Mouse (Mus musculus): Measurements from ENCODE around the gene Os9.
A peak's percentile ranks its signal among the peaks of the same experiment; 100 is the strongest.
"Not testable (repeated sequence)": the region's sequence is repeated elsewhere in the genome, so short reads cannot be mapped to it uniquely, and the experiment has no call there.

Gene Os9

DNA sequence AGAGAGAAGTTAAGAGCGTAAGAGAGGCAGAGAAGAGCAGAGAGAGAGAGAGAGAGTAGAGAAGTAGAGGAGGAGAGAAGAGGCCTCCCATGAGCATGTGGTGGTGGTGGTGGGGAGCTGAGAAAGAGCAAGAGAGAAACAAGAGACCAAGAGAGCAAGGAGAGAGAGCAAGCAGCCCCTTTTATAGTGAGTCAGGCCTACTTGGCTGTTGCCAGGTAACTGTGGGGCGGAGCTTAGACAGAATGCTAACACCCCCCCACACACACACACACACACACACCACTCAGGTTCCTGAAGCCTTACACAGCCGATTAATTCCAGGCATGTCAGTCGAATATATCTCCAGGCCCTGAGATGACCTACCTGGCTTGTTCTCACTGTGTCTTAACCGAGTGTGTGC, 24.4 kb upstream of the Os9 start:
- no peak for DNase-seq (ENCODE audit: low spot score in 2 of 2)

DNA sequence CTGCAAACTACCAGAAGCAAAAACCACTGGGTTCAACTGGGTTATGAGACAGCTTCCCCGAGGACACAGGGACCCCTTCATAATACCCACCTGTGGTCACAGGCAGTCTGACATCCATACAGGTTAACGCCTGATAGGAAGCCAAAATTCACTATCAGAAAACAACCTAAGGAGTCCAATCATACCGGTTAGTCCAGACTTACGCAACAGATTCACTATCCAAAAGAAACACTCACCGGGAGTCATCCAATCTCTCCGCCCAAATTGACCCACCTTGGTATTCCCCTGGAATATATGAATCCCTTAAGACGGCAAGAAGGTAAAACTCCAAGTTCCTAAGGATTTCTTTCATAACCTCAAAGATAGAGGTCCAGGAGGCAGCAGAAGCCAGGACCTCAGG, 23.6 kb upstream of the Os9 start:
- no peak for DNase-seq (ENCODE audit: low spot score in 2 of 2)

DNA sequence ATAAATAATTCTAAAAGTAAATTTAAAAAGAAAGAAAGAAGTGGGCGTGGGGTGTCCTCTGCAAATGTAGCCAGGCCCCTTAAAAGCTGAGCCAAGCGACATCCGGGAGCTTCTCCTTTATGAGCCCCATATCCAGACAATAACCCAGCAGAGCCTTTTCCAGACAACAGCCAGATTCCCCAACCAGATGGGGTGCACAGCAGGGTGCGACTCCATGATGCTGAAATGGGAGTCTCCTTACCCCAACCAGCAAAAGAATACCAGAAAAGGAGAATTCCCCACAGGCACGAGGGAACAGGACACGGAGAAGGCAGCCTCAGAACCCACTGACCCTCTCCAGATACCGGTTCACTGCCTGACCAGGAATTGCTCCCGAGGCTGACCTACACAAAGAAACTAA, 22.3 kb upstream of the Os9 start:
- no peak for DNase-seq (ENCODE audit: low spot score in 2 of 2)

DNA sequence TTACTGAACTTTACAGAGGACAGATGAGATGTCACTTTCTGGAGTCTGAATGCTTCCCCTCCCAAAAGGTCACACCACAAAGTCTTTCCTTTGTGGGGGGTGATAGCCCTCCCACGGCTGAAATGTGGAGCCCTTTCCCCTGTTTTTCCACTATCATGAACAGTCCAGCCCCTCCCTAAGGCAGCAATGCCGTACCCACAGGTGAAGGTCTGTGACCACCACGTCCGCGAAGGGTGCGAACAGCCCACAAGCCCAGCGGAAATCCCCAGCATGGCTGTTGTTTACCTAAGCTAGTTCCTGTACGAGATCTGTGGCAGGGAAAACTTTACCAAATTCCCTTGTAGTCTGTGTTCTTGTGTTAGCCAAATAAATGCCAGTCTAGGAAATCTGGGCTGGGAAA, 20.6 kb upstream of the Os9 start:
- DNase-seq (ENCODE audit: low spot score in 2 of 2), result no peak

DNA sequence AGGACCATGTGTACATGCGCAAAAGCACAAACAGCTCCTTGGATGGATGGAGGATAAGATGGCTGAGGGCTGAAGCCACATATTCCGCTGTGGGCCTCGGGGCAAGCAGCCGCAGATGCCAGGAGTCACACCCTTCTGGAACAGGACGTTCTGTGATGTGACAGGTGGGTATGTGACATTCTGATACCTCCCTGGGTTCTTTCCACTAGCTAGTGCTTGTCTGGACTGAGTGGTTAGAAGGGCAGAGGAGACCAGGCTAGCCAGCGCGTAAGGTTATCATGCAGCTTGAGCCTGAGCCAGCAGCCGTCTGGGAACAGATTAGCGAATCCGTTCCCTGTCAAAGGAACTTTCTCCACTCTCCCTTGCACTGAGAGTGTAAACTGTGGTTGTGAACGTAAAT, 20.0 kb upstream of the Os9 start:
- no peak for DNase-seq (ENCODE audit: low spot score in 2 of 2)

DNA sequence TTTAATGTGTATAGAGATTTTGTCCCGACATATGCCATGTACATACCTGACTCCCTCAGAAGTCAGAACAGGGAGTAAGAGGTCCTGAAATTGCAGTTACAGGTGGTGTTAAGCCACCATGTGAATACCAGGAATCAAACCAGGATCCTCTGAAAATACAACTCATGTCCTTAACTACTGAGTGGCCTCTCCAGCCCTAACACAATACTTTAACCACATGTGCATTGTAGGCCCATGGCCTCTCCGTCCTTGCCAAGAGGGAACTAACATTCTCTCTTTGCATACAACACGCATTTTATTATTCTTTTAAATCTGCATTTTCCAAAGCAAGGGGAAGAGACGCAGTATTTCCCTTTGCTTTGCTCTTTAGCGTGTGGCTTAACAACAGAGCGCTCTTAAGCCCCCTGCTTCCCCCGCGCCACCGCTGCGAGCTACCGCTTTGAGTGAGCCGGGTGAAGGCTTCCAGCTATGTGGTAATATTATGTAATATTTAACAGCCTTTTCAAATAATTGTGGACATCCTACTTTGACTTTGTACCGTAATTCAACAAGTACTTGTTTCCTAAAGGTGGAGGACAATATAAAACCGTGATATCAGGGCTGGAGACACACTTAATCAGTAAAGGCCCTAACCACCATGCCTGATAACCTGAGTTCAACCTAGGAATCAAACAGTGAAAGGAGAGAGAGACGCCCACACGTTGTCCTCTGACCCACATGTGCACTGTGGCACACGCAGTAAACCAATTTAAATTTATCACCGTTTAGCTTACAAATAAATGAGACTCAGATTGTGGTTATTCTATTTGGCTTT, 17.6 kb upstream of the Os9 start:
- DNase-seq (ENCODE audit: low spot score in 2 of 2), result no peak

DNA sequence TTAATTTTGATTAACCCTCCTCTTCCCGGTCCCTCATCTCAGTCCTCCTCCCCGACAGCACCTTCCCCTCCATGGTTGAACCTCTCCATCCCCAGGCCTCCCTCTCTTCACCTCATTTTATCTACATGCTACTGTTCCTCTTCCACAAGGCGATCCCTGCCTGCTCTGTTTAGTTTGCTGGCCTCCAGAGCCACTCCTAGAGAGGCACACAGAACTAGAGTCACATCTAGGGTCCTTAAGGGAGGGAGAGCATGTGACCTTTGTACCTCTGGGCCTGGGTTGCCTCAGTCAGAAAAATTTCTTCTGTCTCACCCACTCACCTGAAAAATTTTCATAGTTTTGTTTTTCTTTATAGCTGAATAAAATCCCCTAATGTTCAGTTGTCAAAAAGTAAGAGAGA, 17.0 kb upstream of the Os9 start:
- DNase-seq (ENCODE audit: low spot score in 2 of 2), result no peak

DNA sequence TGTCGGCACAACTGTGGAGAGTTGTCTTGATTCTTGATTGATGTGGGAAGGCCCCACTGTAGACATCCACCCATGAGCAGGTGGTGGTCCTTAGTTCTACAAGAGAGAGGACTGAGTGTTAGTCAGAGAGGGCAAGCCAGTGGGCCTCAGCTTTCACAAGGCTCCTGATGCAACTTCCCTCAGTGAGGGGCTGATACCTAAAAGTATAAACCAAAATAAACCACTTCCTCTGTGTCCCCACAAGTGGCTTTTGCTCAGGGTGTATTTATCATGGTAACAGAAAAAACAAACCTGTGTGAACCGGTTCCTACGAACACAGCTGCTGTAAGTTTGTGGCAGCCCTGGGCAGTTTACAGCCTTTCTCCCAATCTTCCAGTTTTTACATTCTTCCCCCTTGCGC, 15.6 kb upstream of the Os9 start:
- no peak for DNase-seq (ENCODE audit: low spot score in 2 of 2)

DNA sequence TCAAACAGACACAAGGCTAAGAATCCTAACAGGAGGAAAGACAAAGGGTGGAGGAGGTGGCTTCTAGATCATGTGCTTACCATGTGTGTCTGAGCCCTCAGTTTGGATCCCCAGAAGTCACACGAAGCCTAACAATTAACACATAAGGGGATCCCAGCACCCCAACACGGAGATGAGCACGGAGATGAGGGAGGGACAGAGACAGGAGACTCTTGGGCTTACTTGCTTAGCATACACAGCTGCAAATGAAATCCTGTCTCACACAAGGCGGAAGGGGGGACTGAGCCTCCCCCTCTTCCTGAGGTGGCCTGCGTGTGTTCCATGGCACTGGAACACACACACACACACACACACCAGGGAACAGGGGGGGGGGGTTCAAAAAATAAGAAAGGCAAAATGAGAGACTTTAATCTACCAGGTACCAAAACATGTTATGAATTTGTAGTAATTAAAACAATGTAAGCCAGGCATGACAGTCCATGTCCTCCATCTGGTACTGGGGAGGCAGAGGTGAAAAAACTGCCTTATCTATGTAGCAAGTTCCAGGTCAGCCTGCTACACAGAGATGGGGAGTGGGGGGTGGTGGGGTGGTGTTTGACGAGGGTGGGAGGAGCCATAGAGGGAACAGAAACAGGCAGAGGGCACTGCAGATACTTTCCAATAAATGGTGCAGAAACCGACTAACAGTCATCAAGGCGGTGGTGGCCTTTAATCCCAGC, 14.3 kb upstream of the Os9 start:
- no peak for DNase-seq (ENCODE audit: low spot score in 2 of 2)

DNA sequence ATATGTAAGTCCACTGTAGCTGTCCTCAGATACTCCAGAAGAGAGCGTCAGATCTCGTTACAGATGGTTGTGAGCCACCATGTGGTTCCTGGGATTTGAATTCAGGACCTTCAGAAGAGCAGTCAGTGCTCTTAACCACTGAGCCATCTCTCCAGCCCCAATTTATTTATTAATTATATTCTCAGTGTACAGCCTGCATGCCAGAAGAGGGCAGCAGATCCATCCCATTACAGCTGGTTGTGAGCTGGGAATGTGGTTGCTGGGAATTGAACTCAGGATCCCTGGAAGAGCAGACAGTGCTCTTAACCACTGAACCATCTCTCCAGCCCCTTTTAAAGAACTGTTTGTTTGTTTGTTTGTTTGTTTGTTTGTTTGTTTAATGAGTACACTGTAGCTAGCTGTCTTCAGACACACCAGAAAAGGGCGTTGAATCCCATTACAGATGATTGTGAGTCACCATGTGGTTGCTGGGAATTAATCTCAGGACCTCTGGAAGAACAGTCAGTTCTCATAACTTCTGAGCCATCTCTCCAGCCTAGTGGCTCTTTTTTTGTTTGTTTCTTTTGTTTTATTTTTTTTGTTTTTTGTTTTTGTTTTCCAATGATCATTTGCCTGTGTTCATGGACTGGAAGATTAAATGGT, 13.6 kb upstream of the Os9 start:
- not testable (repeated sequence) for DNase-seq (ENCODE audit: low spot score in 2 of 2)

DNA sequence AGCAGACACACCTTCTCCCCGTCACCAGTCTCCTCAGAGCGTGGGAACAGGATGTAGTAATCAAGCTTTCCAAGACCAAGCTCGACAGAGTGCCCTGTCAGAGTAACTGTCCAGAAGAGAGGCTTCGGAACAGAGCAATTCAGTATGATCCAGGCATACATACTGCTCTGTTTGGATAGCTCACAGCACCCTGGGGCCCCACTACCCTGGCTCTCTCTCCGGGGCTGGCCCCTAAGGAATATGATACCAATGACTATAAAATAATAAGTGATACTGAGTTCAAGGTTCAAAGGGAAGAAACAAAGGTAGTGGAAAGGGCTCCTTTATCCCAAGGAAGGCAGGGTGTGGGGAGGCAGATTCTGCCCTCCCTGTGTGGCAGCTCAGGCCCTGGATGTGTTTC, 11.5 kb upstream of the Os9 start:
- no peak for DNase-seq (ENCODE audit: low spot score in 2 of 2)

DNA sequence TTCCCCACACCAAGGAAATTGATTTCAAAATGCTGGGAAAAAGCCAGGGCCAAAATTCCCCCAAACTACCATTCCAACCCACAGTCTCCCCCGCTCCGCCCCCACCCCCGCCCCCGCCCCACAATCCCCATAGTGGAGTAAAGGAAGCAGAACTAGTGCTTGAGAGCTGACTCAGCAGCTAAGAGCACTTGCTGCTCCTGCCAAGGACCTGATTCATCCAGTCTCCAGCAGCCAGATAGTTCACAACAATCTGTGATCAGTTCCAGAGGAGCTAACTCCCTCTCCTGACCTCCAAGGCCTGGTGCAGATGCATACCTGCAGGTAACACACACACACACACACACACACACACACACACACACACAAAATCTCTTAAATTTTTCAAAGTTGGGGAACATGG, 8.5 kb upstream of the Os9 start:
- DNase-seq (ENCODE audit: low spot score in 2 of 2), result no peak

DNA sequence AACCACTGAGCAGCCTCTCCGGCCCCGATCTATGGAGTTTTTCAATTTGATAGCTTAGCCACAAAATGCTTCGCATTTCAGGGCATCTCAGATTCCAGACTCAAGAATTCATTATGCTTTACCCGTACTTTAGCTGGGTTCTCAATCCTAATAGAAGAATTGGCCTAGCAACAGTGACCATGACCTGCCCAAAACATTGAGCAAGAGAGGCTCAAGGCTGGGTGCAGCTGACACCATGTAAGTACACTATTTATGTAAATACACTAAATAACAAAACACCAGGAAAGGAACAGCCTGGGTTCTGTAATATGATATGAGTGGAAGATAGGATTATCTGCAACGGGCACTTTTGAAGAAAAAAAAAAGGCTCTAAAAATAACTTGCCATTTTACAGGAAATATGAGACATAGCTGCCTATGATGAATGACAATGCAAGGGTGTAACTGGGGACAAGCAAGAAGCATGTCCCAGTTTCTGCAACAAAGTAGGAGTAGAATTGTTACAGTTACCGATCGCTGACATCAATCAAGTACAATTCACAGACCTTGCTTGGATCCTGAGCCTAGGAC, 6.9 kb upstream of the Os9 start:
- no peak for DNase-seq (ENCODE audit: low spot score in 2 of 2)

DNA sequence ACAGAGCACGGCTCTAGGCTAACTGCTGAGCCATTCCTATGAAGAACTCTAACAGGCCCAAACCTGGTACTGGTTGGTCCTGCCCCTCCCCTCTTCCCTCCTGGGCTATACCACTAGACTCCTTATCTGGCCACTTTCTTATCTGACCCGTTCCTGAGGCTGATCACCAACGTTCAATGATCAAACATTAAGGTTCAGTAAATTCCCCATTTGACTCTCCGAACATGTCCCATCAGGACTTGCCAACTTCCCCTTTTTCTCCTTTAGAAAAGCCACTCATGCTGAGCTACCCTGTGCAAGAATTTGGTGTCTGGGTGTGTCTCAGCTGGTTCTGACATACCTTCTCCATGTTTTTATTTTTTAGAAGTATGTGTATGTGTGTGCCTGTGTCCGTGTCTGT, 5.6 kb upstream of the Os9 start:
- DNase-seq (ENCODE audit: low spot score in 2 of 2), result no peak

DNA sequence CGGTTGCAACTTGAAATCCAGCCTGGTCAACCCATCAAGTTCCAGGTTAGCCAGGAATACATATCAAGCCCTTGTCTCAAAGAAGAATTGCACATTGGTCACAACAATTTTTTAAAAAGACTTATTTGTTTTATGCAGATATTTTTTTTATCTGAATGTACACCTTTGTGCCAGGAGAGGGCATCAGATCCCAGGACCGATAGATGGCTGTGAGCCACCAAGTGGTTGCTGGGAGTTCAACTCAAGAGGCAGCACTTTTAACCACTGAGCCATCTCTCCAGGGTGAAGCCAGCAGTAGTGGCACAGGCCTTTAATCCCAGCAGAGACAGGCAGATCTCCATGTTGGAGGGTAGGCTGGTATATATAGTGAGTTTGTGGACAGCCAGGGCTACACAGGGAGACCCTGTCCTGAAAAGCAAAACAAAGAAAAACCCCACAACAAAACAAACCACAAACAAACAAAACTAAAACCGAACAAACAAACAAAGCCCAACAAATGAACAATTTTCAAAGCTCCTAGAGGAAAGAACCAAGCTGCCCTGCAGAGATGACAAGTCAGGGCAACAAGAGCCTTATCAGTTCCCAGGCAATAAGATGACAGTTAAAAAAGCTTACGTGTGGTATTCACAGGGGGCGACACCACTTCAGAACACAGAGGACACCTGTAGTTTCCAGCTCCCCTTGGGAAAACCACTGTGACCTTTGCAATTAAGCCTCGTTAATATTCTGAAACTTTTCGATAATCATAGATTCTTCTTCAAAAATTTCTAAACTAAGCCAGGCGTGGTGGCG, 4.5 kb upstream of the Os9 start:
- DNase-seq (ENCODE audit: low spot score in 2 of 2), result peak; percentile 62 to 71

DNA sequence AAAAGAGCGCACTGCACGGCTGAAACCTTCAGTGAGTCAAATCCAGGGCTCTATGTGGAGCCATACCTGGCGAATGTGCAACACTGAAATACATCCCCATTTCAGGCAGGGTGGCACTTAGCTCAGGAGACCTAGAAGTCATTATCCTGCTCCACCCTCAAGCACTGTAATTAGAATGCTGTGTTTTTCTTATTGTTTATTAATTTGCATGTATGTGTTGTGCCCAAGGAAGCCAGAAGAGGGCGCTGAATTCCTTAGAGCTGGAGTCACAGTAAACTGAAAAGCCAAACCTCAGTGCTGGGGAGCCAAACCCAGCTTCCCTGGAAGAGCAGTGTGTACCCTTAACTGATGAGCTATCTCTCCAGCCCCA, 2.5 kb upstream of the Os9 start:
- peak; percentile 83 to 85 for DNase-seq (ENCODE audit: low spot score in 2 of 2)

DNA sequence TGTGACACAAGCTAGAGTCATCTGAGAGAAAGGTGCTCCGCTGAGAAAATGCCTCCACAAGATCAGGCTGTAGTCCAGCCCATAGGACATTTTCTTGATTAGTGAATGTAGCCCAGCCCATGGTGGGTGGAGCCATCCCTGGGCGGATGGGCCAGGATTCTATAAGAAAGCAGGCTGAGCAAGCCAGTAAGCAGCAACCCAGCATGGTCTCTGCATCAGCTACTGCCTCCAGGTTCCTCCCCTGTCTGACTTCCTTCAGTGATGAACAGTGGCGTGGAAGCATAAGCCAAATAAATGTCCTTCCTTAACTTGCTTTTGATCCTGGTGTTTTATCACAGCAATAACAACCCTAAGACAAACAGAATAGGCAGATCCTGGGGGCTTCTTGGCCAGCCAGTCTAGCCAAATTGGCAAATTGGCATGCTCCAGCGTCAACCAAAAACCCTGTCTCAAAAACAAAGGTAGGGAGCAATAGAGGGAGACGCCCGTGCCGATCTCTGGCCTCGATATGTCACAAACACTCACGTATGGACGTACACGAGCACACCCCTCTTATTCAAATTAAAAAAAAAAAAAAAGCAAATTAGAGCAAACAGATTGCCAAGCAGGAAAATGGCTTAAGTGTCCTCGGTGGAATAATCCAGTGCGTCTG, 2.0 kb upstream of the Os9 start:
- peak; percentile 70 to 75 for DNase-seq (ENCODE audit: low spot score in 2 of 2)

DNA sequence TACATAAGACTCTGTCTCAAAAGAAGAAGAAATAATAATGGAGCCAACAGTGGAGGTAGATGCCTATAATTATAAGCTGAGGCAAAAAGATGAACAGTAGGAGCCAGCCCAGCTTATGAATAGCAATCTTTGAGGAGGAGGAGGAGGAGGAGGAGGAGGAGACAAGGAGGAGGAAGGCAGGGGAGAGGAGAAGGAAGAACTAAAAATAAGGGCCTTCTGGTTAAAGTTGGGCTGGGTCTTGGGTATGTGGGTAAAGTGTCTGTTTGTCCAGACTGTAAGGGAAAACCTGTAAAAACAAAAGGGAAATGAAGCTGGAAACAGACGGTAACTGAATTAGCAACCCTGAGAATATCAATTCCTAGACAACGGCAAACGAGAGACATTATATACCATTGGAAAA, 1.1 kb upstream of the Os9 start:
- no peak for DNase-seq (ENCODE audit: low spot score in 2 of 2)

DNA sequence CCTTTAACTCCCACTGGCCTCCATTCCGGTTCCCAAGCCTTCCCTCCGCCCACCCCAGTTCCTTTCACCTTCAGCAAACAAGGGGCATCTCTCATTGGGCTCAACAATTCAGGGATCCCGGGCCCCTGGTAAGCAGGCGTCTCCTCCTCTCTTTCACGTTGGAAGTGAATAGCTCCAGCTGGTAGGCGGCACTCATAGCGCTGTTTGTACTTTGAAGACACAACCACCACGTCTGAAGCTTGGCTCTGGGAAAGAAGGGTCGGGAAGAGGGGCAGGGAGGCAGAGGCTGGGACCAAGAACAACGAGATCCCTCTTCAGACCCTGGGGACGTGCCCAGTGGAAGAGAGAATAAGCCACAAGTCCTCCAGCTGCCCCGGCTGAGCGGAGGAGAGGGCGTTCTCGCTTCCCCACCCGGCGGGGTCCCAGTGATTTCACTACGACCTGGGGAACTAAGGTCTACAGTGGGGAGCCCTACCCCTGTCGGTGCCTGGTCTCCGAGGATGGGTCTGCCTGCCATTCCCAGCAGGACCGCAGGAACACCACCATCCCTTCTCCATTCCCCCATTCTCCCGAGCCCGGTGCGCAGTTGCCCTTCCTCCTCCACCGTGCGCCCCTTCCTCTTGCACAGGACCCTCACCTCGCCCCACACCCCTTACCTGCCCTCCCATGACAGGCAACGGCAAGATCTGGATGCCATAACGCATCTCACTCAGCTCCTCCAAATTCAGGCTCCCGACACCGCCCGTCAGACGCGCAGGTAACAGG, 448 bp downstream of the Os9 start:
- peak; percentile 47 to 57 for DNase-seq (ENCODE audit: low spot score in 2 of 2)

DNA sequence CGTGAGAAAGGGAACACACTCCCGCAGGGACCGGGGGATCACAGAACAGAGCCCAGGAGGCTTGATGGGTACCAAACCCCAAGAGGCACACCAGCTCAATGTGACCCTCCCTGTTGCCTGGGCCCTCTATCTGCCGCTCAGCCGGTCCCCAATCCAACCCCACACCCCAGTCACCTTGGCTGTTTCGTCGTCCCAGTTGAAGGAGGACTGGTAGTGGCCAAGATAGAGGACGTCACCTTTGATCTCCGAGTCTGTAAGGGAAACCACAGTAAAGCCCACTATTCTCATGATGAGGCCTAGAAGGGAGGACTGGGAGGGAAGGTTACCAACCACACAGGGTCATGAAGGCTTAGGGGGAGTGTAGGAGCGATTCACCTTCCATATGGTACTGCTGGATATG, 1.7 kb downstream of the Os9 start:
- no peak for DNase-seq (ENCODE audit: low spot score in 2 of 2)

DNA sequence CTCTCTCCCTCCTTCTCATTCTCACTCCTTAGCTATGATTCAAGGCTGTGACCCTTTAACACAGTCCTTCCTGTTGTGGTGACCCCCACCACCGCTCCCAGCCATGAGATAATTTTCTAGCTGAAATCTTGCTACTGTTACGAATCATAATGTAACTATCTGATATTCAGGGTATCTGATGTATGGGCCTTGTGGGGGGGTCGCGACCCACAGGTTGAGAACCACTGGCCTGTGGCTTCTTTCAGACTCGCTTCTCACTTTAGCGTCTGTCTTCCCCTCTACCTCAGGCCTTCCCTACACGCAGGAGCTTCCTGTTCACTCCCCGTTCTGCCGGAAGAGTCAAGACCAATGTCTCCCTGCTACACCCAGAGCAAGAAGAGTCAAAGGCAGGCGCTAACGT, 2.5 kb downstream of the Os9 start:
- no peak for DNase-seq (ENCODE audit: low spot score in 2 of 2)
